Mouse (Mus musculus) CD8-positive naive resting alpha-beta T cell, adult 2 months (primary cell): ENCODE results near the gene Gltpd2.

ENCODE experiments used
- DNase-seq, 2 experiments: peaks; one replicate each; pipeline ENCODE4 v3.0.0; 2022; ENCODE audit warnings: low read depth in 2 of 2, low spot score in 2 of 2

Gene Gltpd2

GRCm38 (mm10) chr11:70562995-70563469 lies 44.0 kb downstream of the Gltpd2 start:
- DNase-seq, result no peak

GRCm38 (mm10) chr11:70563470-70564275 lies 44.7 kb downstream of the Gltpd2 start:
- peak in 1 of 2 experiments; percentile 27 for DNase-seq

GRCm38 (mm10) chr11:70564276-70564873 lies 45.4 kb downstream of the Gltpd2 start:
- DNase-seq, result no peak

GRCm38 (mm10) chr11:70566586-70566985 lies 47.6 kb downstream of the Gltpd2 start:
- no peak for DNase-seq
